Mouse (Mus musculus): ENCODE measurements around the gene Gm19684. TPM values are rescaled to one million over a fixed set of nuclear protein-coding genes. Genes with fewer than 3 reads are reported as not detected.

The Gm19684 gene
- total and polyA plus RNA-seq, 2 experiments from 2014 or later, result not detected

Other genes with a start within 250 kb of the Gm19684 start
- gene Dhx16, start 241.9 kb upstream of the Gm19684 start, total RNA-seq (2014; rRNA removed; ENCODE audit: low replicate concordance), result 18.2 and 24.1 TPM in 2 replicates
- 14.9 and 15.0 TPM in 2 replicates for gene Dhx16, start 241.9 kb upstream of the Gm19684 start, polyA plus RNA-seq (2015; fragmentation: Nextera tagmentation; extraction: Ambion mirVana)
- 32.5 and 36.6 TPM in 2 replicates for gene 2310061I04Rik, start 224.2 kb upstream of the Gm19684 start, total RNA-seq (2014; rRNA removed; ENCODE audit: low replicate concordance)
- 51.9 and 53.1 TPM in 2 replicates for gene 2310061I04Rik, start 224.2 kb upstream of the Gm19684 start, polyA plus RNA-seq (2015; fragmentation: Nextera tagmentation; extraction: Ambion mirVana)
- gene Atat1, start 211.6 kb upstream of the Gm19684 start, total RNA-seq (2014; rRNA removed; ENCODE audit: low replicate concordance), result 28.6 and 31.0 TPM in 2 replicates
- 19.1 and 19.8 TPM in 2 replicates for gene Atat1, start 211.6 kb upstream of the Gm19684 start, polyA plus RNA-seq (2015; fragmentation: Nextera tagmentation; extraction: Ambion mirVana)
- 38.0 and 73.7 TPM in 2 replicates for gene Mrps18b, start 205.3 kb upstream of the Gm19684 start, total RNA-seq (2014; rRNA removed; ENCODE audit: low replicate concordance)
- 68.6 and 77.0 TPM in 2 replicates for gene Mrps18b, start 205.3 kb upstream of the Gm19684 start, polyA plus RNA-seq (2015; fragmentation: Nextera tagmentation; extraction: Ambion mirVana)
- 11.2 and 20.7 TPM in 2 replicates for gene Ppp1r10, start 205.2 kb upstream of the Gm19684 start, total RNA-seq (2014; rRNA removed; ENCODE audit: low replicate concordance)
- gene Ppp1r10, start 205.2 kb upstream of the Gm19684 start, polyA plus RNA-seq (2015; fragmentation: Nextera tagmentation; extraction: Ambion mirVana), result 14.8 and 20.2 TPM in 2 replicates
- 44.0 and 47.0 TPM in 2 replicates for gene Abcf1, start 151.9 kb upstream of the Gm19684 start, total RNA-seq (2014; rRNA removed; ENCODE audit: low replicate concordance)
- gene Abcf1, start 151.9 kb upstream of the Gm19684 start, polyA plus RNA-seq (2015; fragmentation: Nextera tagmentation; extraction: Ambion mirVana), result 68.5 and 74.5 TPM in 2 replicates
- 18.7 and 27.2 TPM in 2 replicates for gene Gnl1, start 141.8 kb upstream of the Gm19684 start, total RNA-seq (2014; rRNA removed; ENCODE audit: low replicate concordance)
- 26.2 and 30.0 TPM in 2 replicates for gene Gnl1, start 141.8 kb upstream of the Gm19684 start, polyA plus RNA-seq (2015; fragmentation: Nextera tagmentation; extraction: Ambion mirVana)
- 0.61 and 20.4 TPM in 2 replicates for gene Prr3, start 141.4 kb upstream of the Gm19684 start, total RNA-seq (2014; rRNA removed; ENCODE audit: low replicate concordance)
- gene Prr3, start 141.4 kb upstream of the Gm19684 start, polyA plus RNA-seq (2015; fragmentation: Nextera tagmentation; extraction: Ambion mirVana), result 6.7 and 8.6 TPM in 2 replicates
- gene H2-T24, start 101.1 kb upstream of the Gm19684 start, total RNA-seq (2014; rRNA removed; ENCODE audit: low replicate concordance), result 6.2 TPM in 1 of 2 replicates, not detected in the other
- 1.8 TPM in 2 replicates for gene H2-T24, start 101.1 kb upstream of the Gm19684 start, polyA plus RNA-seq (2015; fragmentation: Nextera tagmentation; extraction: Ambion mirVana)
- 19.2 and 34.8 TPM in 2 replicates for gene H2-T23, start 88.8 kb upstream of the Gm19684 start, total RNA-seq (2014; rRNA removed; ENCODE audit: low replicate concordance)
- gene H2-T23, start 88.8 kb upstream of the Gm19684 start, polyA plus RNA-seq (2015; fragmentation: Nextera tagmentation; extraction: Ambion mirVana), result 10.3 and 10.8 TPM in 2 replicates
- 17.4 and 19.6 TPM in 2 replicates for gene H2-T22, start 78.9 kb upstream of the Gm19684 start, total RNA-seq (2014; rRNA removed; ENCODE audit: low replicate concordance)
- gene H2-T22, start 78.9 kb upstream of the Gm19684 start, polyA plus RNA-seq (2015; fragmentation: Nextera tagmentation; extraction: Ambion mirVana), result 8.2 and 8.4 TPM in 2 replicates
- gene Gm6034, start 78.7 kb upstream of the Gm19684 start, total RNA-seq (2014; rRNA removed; ENCODE audit: low replicate concordance), result not detected in 2 replicates
- gene Gm6034, start 78.7 kb upstream of the Gm19684 start, polyA plus RNA-seq (2015; fragmentation: Nextera tagmentation; extraction: Ambion mirVana), result not detected in 2 replicates
- not detected in 2 replicates for gene Gm11127, start 63.3 kb upstream of the Gm19684 start, total RNA-seq (2014; rRNA removed; ENCODE audit: low replicate concordance)
- not detected in 2 replicates for gene Gm11127, start 63.3 kb upstream of the Gm19684 start, polyA plus RNA-seq (2015; fragmentation: Nextera tagmentation; extraction: Ambion mirVana)
- gene Gm7030, start 7.7 kb downstream of the Gm19684 start, total RNA-seq (2014; rRNA removed; ENCODE audit: low replicate concordance), result not detected in 2 replicates
- gene Gm7030, start 7.7 kb downstream of the Gm19684 start, polyA plus RNA-seq (2015; fragmentation: Nextera tagmentation; extraction: Ambion mirVana), result not detected in 2 replicates
- gene Gm8909, start 46.9 kb downstream of the Gm19684 start, total RNA-seq (2014; rRNA removed; ENCODE audit: low replicate concordance), result not detected in 2 replicates
- not detected in 2 replicates for gene Gm8909, start 46.9 kb downstream of the Gm19684 start, polyA plus RNA-seq (2015; fragmentation: Nextera tagmentation; extraction: Ambion mirVana)
- gene H2-T3, start 68.6 kb downstream of the Gm19684 start, total RNA-seq (2014; rRNA removed; ENCODE audit: low replicate concordance), result not detected in 2 replicates
- not detected in 2 replicates for gene H2-T3, start 68.6 kb downstream of the Gm19684 start, polyA plus RNA-seq (2015; fragmentation: Nextera tagmentation; extraction: Ambion mirVana)
- gene Rpp21, start 136.4 kb downstream of the Gm19684 start, total RNA-seq (2014; rRNA removed; ENCODE audit: low replicate concordance), result 5.5 and 28.3 TPM in 2 replicates
- gene Rpp21, start 136.4 kb downstream of the Gm19684 start, polyA plus RNA-seq (2015; fragmentation: Nextera tagmentation; extraction: Ambion mirVana), result 89.0 and 97.8 TPM in 2 replicates
- 7.4 and 14.3 TPM in 2 replicates for gene Trim39, start 150.6 kb downstream of the Gm19684 start, total RNA-seq (2014; rRNA removed; ENCODE audit: low replicate concordance)
- gene Trim39, start 150.6 kb downstream of the Gm19684 start, polyA plus RNA-seq (2015; fragmentation: Nextera tagmentation; extraction: Ambion mirVana), result 4.8 and 5.1 TPM in 2 replicates
- gene H2-M10.2, start 164.8 kb downstream of the Gm19684 start, total RNA-seq (2014; rRNA removed; ENCODE audit: low replicate concordance), result not detected in 2 replicates
- not detected in 2 replicates for gene H2-M10.2, start 164.8 kb downstream of the Gm19684 start, polyA plus RNA-seq (2015; fragmentation: Nextera tagmentation; extraction: Ambion mirVana)
- gene H2-M10.1, start 204.5 kb downstream of the Gm19684 start, total RNA-seq (2014; rRNA removed; ENCODE audit: low replicate concordance), result not detected in 2 replicates
- not detected in 2 replicates for gene H2-M10.1, start 204.5 kb downstream of the Gm19684 start, polyA plus RNA-seq (2015; fragmentation: Nextera tagmentation; extraction: Ambion mirVana)
- not detected in 2 replicates for gene H2-M10.3, start 246.7 kb downstream of the Gm19684 start, total RNA-seq (2014; rRNA removed; ENCODE audit: low replicate concordance)
- gene H2-M10.3, start 246.7 kb downstream of the Gm19684 start, polyA plus RNA-seq (2015; fragmentation: Nextera tagmentation; extraction: Ambion mirVana), result not detected in 2 replicates